Mouse (Mus musculus) kidney, embryonic 14.5 days (tissue): ENCODE measurements around the gene Ttc29. TPM values are rescaled to one million over a fixed set of nuclear protein-coding genes. Genes with fewer than 3 reads are reported as not detected.

Experiments used
- ATAC-seq: fragments of 200-750 bp; cut with Nextera tagmentation; 2 replicates; pipeline ENCODE4 v1.8.0; 2017; ENCODE audit warnings: moderate number of reproducible peaks, mild to moderate bottlenecking, moderate TSS enrichment, moderate library complexity; ENCODE audit not compliant: low FRiP score, low TSS enrichment
- H3K27ac ChIP-seq: fragments of 300-500 bp; sonication (generic); 2 replicates; pipeline ENCODE4 v1.5.1; 2014; ENCODE audit warnings: low read depth, mild to moderate bottlenecking, low read length, moderate library complexity, mixed read lengths
- H3K27me3 ChIP-seq: fragments of 300-500 bp; sonication (generic); 2 replicates; pipeline ENCODE4 v1.6.1; 2014; ENCODE audit warnings: mild to moderate bottlenecking, low read length; ENCODE audit not compliant: control insufficient read depth, insufficient read depth
- H3K36me3 ChIP-seq: fragments of 300-500 bp; sonication (generic); 2 replicates; pipeline ENCODE4 v1.6.1; 2014; ENCODE audit warnings: low read length, mixed read lengths; ENCODE audit not compliant: control insufficient read depth, insufficient read depth
- H3K4me1 ChIP-seq: fragments of 300-500 bp; sonication (generic); 2 replicates; pipeline ENCODE4 v1.6.1; 2014; ENCODE audit warnings: low read length, mixed read lengths; ENCODE audit not compliant: control insufficient read depth, insufficient read depth
- H3K4me2 ChIP-seq: fragments of 300-500 bp; sonication (generic); replicated peaks from 2 replicates; pipeline ENCODE4 v1.6.1; 2014; ENCODE audit warnings: low read depth, mild to moderate bottlenecking, low read length
- H3K4me3 ChIP-seq: fragments of 300-500 bp; sonication (generic); 2 replicates; pipeline ENCODE4 v1.5.1; 2014; ENCODE audit warnings: mild to moderate bottlenecking, low read length
- H3K9ac ChIP-seq: fragments of 300-500 bp; sonication (generic); 2 replicates; pipeline ENCODE4 v1.6.1; 2014; ENCODE audit warnings: low read depth, mild to moderate bottlenecking, low read length, moderate library complexity
- H3K9me3 ChIP-seq: fragments of 300-500 bp; sonication (generic); 2 replicates; pipeline ENCODE4 v1.6.1; 2016; ENCODE audit warnings: low read length; ENCODE audit not compliant: control insufficient read depth
- WGBS: fragments of 180-500 bp; shearing (Covaris S2); extraction: QIAGEN DNeasy Blood & Tissue Kit; methylation state at CpG from one replicate; pipeline ENCODE4 v1.1.7; 2014; 5-methylcytosine and 5-hydroxymethylcytosine counted together
- polyA plus RNA-seq: library from polyadenylated mRNA; unstranded; fragments of >200 nt; fragmentation: Nextera tagmentation; extraction: Ambion mirVana; gene quantifications from 2 replicates; pipeline ENCODE4 v1.2.1, GENCODE M21; 2014

Ttc29 gene
- polyA plus RNA-seq, 1 experiment from 2014 or later = not detected

GRCm38 (mm10) chr8:78434340-78434739 lies 221.2 kb downstream of the Ttc29 start:
- H3K9me3 ChIP-seq = no peaks in the 10 kb centered on the region
- 0 out of 2 replicates have a peak overlapping the region, but pooled peaks have one; percentile 4 for H3K4me3 ChIP-seq
- no peak overlapping the region for H3K4me2 ChIP-seq
- no peak overlapping the region for H3K27ac ChIP-seq
- H3K9ac ChIP-seq = no peak overlapping the region
- no peaks in the 10 kb centered on the region for H3K36me3 ChIP-seq
- H3K27me3 ChIP-seq = peaks cover 92% of the 10 kb centered on the region
- ATAC-seq = no peak
- 0 out of 2 replicates have a peak, but pooled peaks cover 7% of the 10 kb centered on the region for H3K4me1 ChIP-seq
- WGBS = 5% methylated on average over 8 of the region's 8 CpGs

GRCm38 (mm10) chr8:78434823-78435623 lies 221.9 kb downstream of the Ttc29 start:
- no peak overlapping the region for H3K9ac ChIP-seq
- no peaks in the 10 kb centered on the region for H3K36me3 ChIP-seq
- no peaks in the 10 kb centered on the region for H3K9me3 ChIP-seq
- no peak overlapping the region for H3K27ac ChIP-seq
- H3K4me2 ChIP-seq = no peak overlapping the region
- 1% methylated on average over 62 of the region's 62 CpGs for WGBS
- 0 out of 2 replicates have a peak, but pooled peaks cover 7% of the 10 kb centered on the region for H3K4me1 ChIP-seq
- H3K4me3 ChIP-seq = peak overlapping the region; percentile 38; the same call in 1 of the 2 replicates
- ATAC-seq = no peak
- H3K27me3 ChIP-seq = peaks cover 90% of the 10 kb centered on the region

- H3K4me3 ChIP-seq = peak overlapping the region; percentile 38; the same call in 1 of the 2 replicates
- peaks cover 90% of the 10 kb centered on the region for H3K27me3 ChIP-seq
- H3K36me3 ChIP-seq = no peaks in the 10 kb centered on the region
- no peak for ATAC-seq
- under 1% methylated on average over 18 of the region's 18 CpGs for WGBS
- no peak overlapping the region for H3K9ac ChIP-seq
- H3K27ac ChIP-seq = no peak overlapping the region
- H3K4me1 ChIP-seq = 0 out of 2 replicates have a peak, but pooled peaks cover 7% of the 10 kb centered on the region
- H3K4me2 ChIP-seq = peak overlapping the region; percentile 59
- no peaks in the 10 kb centered on the region for H3K9me3 ChIP-seq
These were observed 222.5 kb downstream of the Ttc29 start for GRCm38 (mm10) chr8:78435624-78435960.

- ATAC-seq = peak; percentile 59
- Histone ChIP-seq H3K36me3 (no peaks in the 10 kb centered on the region), H3K4me3 (peak within 1 kb of the TSS; percentile 38), H3K9ac (no peak within 1 kb of the TSS), H3K4me2 (peak within 1 kb of the TSS; percentile 59), H3K27ac (no peak within 1 kb of the TSS), H3K9me3 (no peaks in the 10 kb centered on the region), H3K4me1 (0 out of 2 replicates have a peak, but pooled peaks cover 7% of the 10 kb centered on the region), H3K27me3 (peaks cover 94% of the 10 kb centered on the region)
- WGBS = under 1% methylated on average over 49 of the region's 54 CpGs
These were observed 223.1 kb downstream of the Ttc29 start, which contains the start of gene Pou4f2 for GRCm38 (mm10) chr8:78436071-78436651. TSS of gene Pou4f2 (minus strand) at chr8:78436645.

- Histone ChIP-seq H3K27ac (no peak overlapping the region), H3K9ac (no peak overlapping the region), H3K36me3 (no peaks in the 10 kb centered on the region), H3K27me3 (peaks cover 95% of the 10 kb centered on the region), H3K4me2 (peak overlapping the region; percentile 59), H3K4me1 (0 out of 2 replicates have a peak, but pooled peaks cover 7% of the 10 kb centered on the region), H3K4me3 (peak overlapping the region; percentile 38), H3K9me3 (no peaks in the 10 kb centered on the region)
- 0% methylated on average over 19 of the region's 25 CpGs for WGBS
- ATAC-seq = peak; percentile 59
These were observed 223.6 kb downstream of the Ttc29 start for GRCm38 (mm10) chr8:78436661-78437060.

- no peak overlapping the region for H3K4me2 ChIP-seq
- H3K4me1 ChIP-seq = 0 out of 2 replicates have a peak, but pooled peaks cover 7% of the 10 kb centered on the region
- H3K9ac ChIP-seq = no peak overlapping the region
- no peaks in the 10 kb centered on the region for H3K9me3 ChIP-seq
- peak overlapping the region; percentile 38 for H3K4me3 ChIP-seq
- no peaks in the 10 kb centered on the region for H3K36me3 ChIP-seq
- H3K27me3 ChIP-seq = peaks cover 94% of the 10 kb centered on the region
- peak; percentile 34; the same call in 1 of the 2 replicates for ATAC-seq
- 1% methylated on average over 32 of the region's 32 CpGs for WGBS
- H3K27ac ChIP-seq = no peak overlapping the region
These were observed 224.3 kb downstream of the Ttc29 start for GRCm38 (mm10) chr8:78437140-78438045.

- Histone ChIP-seq H3K27me3 (peaks cover 90% of the 10 kb centered on the region), H3K4me2 (no peak overlapping the region; the same call in 1 of the 2 replicates), H3K4me3 (no peak overlapping the region; the same call in 1 of the 2 replicates), H3K9ac (no peak overlapping the region), H3K4me1 (0 out of 2 replicates have a peak, but pooled peaks cover 7% of the 10 kb centered on the region), H3K36me3 (no peaks in the 10 kb centered on the region), H3K27ac (no peak overlapping the region), H3K9me3 (no peaks in the 10 kb centered on the region)
- WGBS = under 1% methylated on average over 16 of the region's 18 CpGs
- ATAC-seq = peak; percentile 48
These were observed 225.0 kb downstream of the Ttc29 start for GRCm38 (mm10) chr8:78438121-78438520.

- H3K4me1 ChIP-seq = no peaks in the 10 kb centered on the region
- peaks cover 54% of the 10 kb centered on the region for H3K27me3 ChIP-seq
- no peak overlapping the region for H3K4me3 ChIP-seq
- ATAC-seq = no peak
- 88% methylated on average over 1 of the region's 1 CpGs for WGBS
- no peaks in the 10 kb centered on the region for H3K36me3 ChIP-seq
- H3K9ac ChIP-seq = no peak overlapping the region
- H3K9me3 ChIP-seq = no peaks in the 10 kb centered on the region
- no peak overlapping the region for H3K27ac ChIP-seq
- H3K4me2 ChIP-seq = no peak overlapping the region
These were observed 229.7 kb downstream of the Ttc29 start for GRCm38 (mm10) chr8:78442781-78443180.
